Mouse (Mus musculus): ENCODE data around the gene Vmn1r49.
"Not testable (repeated sequence)": the region's sequence is repeated elsewhere in the genome, so short reads cannot be mapped to it uniquely, and the experiment has no call there.

Vmn1r49 gene

DNA sequence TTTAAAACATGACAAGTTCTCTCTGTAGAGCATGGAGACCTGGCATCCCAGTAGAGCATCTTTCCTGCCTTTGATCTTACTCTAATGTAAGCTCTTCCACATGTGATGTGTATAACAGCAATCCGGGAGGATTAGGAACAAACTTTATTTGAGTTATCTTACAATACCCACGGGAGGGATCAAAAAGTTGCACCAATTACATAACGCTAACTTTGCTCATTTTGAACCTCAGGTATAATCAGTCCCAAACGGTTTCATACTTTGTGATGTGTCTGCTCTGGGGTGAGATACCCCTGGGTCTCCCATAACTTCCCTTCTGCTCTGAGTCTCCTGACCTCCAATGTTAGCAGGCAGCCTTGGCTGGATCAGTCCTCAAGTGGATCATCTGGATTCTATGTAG lies at the start of gene Vmn1r49:
TSS of gene Vmn1r49 (minus strand) at position 101 of the 400 bp plus-strand sequence.
- DNase-seq, result no peak

DNA sequence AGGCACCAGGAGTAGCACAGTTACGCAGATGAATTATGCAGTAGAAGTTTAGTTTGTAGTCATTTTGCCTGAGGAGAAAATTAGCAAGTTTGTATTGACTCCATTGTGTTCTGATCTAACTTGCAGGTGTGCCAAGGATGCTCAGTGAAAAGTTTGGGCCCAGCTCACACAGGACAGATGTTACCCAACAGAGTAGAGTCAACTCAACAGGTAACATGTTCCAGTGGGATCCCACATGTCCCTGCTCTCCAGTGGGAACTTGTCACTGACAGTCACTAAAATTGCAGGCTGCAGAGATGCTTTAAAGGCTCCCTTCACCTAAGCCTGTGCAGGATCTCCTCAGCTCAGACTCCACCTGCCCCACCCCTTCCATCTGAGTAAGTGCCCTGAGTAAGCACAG lies 44.0 kb upstream of the Vmn1r49 start, which contains the start of gene Vmn1r51:
TSS of gene Vmn1r51 (plus strand) at position 301 of the 400 bp plus-strand sequence.
- DNase-seq, result not testable (repeated sequence)

GRCm38 (mm10) chr6:90101130-90101529 lies 22.8 kb upstream of the Vmn1r49 start, which contains the start of gene Vmn1r50:
TSS of gene Vmn1r50 (plus strand) at chr6:90101430.
- no peak for DNase-seq

DNA sequence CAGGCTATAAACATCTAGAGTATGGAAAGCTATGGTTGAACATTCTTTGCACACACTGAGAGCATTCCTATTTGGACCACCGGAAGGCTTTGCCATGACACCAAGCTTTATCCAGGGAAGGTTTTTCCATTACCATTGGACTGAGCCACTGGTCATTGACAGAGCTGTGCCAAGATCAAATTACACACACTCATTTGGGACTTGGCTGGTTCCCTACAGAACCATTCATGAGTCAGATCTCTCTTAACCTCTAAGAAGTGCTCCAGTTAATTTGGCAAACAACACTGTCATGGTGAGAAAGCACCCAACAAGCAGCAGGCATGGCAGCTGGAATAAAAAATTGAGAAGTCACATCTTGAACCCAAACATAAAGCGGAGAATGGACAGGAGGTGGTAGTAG lies 22.3 kb upstream of the Vmn1r49 start:
- DNase-seq, result no peak

GRCm38 (mm10) chr6:90036741-90037140 lies 41.6 kb downstream of the Vmn1r49 start, which contains the start of gene Vmn1r48:
TSS of gene Vmn1r48 (minus strand) at chr6:90036841.
- DNase-seq, result not testable (repeated sequence)
